14 mouse cellular contexts compared by ENCODE assay signal in the genomic region with DNA sequence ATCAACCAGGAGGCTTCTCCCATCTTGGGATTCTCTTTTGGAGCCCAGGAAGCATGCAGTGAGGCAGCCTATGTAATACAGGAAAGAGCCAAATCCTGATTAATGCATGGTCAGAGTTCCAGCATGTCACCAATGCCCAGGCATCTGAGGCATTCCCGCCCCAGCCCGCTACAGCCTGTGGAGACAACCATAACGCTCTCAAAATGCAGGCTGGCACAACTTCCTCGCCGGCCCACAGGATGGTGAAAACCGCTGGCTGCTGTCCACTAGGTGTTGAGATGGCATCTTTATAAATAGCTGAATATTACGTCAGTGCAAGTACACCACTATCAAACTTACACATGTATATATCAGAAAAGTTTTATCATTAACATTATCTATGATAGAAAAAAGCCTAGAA. TPM values are rescaled to one million over a fixed set of nuclear protein-coding genes. Genes with fewer than 3 reads are reported as not detected.
DNase-seq lines count a peak whose midpoint lies in the region; ATAC-seq and TF ChIP-seq lines count a peak whose summit lies in the region.
"Had no signal": no experiment of that assay in that cellular context is flagged by ENCODE, and none has a peak within 500 bp of the region (broad histone marks: within the 10 kb centered on the region; RNA-seq: fewer than 3 reads in every experiment).

No protein-coding gene starts in this region.

- no peak for TF ChIP-seq EP300 in liver, postnatal 0 days (IDR thresholded peaks at IDR 0.05; ENCODE audit: low read depth)

- DNase-seq in cerebellum, postnatal 10 days, result peak; percentile 19 to 42
- no peak for DNase-seq in cerebellum, adult 8-10 months
- peak; percentile 17 for DNase-seq in liver, embryonic 11.5 days (ENCODE audit: low spot score)
- DNase-seq in liver, postnatal 0 days, result no peak
- DNase-seq in urinary bladder, postnatal 10 days (ENCODE audit: low spot score), result no peak
- DNase-seq: cerebellum, postnatal 14 days; thymus, postnatal 14 days had no signal

- 37% methylated on average over 7 of the region's 7 CpGs for WGBS in heart, embryonic 16.5 days
- 75% methylated on average over 7 of the region's 7 CpGs for WGBS in heart, embryonic 11.5 days (ENCODE audit: insufficient replicate concordance)
- 82% methylated on average over 7 of the region's 7 CpGs for WGBS in liver, embryonic 11.5 days
- WGBS in liver, postnatal 0 days (ENCODE audit: insufficient replicate concordance), result 76% methylated on average over 7 of the region's 7 CpGs

- no peaks in the 10 kb centered on the region for H3K36me3 ChIP-seq in heart, embryonic 16.5 days (ENCODE audit: control insufficient read depth, insufficient read depth)
- no peaks in the 10 kb centered on the region for H3K36me3 ChIP-seq in heart, embryonic 11.5 days (ENCODE audit: control insufficient read depth, insufficient read depth, low read length)
- no peaks in the 10 kb centered on the region for H3K36me3 ChIP-seq in liver, embryonic 11.5 days (ENCODE audit: control insufficient read depth, insufficient read depth, low read length)
- H3K36me3 ChIP-seq in liver, postnatal 0 days (replicated peaks; ENCODE audit: insufficient read depth, low read length), result no peaks in the 10 kb centered on the region; the same call in 1 of the 2 replicates
- H3K36me3 ChIP-seq: hindbrain, embryonic 12.5 days; lung, embryonic 15.5 days; midbrain, embryonic 15.5 days had no signal

- no peak overlapping the region for H3K4me3 ChIP-seq in heart, embryonic 16.5 days (ENCODE audit: low read length)
- H3K4me3 ChIP-seq in heart, embryonic 11.5 days (ENCODE audit: low read depth, low read length), result no peak overlapping the region
- H3K4me3 ChIP-seq in liver, embryonic 11.5 days (ENCODE audit: low read depth, low read length), result no peak overlapping the region
- no peak overlapping the region for H3K4me3 ChIP-seq in liver, postnatal 0 days (ENCODE audit: low read depth, low read length)
- H3K4me3 ChIP-seq: hindbrain, embryonic 12.5 days; liver, embryonic 12.5 days; lung, embryonic 15.5 days; midbrain, embryonic 15.5 days had no signal

- TF ChIP-seq CTCF in liver, postnatal 0 days (IDR thresholded peaks at IDR 0.05; ENCODE audit: low read depth), result no peak

- H3K4me2 ChIP-seq in heart, embryonic 16.5 days (ENCODE audit: low read depth, low read length), result no peak overlapping the region
- H3K4me2 ChIP-seq in heart, embryonic 11.5 days, result no peak overlapping the region
- no peak overlapping the region for H3K4me2 ChIP-seq in liver, embryonic 11.5 days
- H3K4me2 ChIP-seq in liver, postnatal 0 days (ENCODE audit: low read depth, low read length), result no peak overlapping the region
- H3K4me2 ChIP-seq: hindbrain, embryonic 12.5 days; liver, embryonic 12.5 days; lung, embryonic 15.5 days; midbrain, embryonic 15.5 days had no signal

- no peak overlapping the region for H3K27ac ChIP-seq in heart, embryonic 16.5 days (ENCODE audit: low read length)
- no peak overlapping the region for H3K27ac ChIP-seq in heart, embryonic 11.5 days (ENCODE audit: low read depth, low read length)
- H3K27ac ChIP-seq in liver, embryonic 11.5 days (ENCODE audit: low read depth, low read length), result no peak overlapping the region
- H3K27ac ChIP-seq in liver, postnatal 0 days (ENCODE audit: low read depth), result no peak overlapping the region
- H3K27ac ChIP-seq: hindbrain, embryonic 12.5 days; liver, embryonic 12.5 days; lung, embryonic 15.5 days; midbrain, embryonic 15.5 days; stomach, postnatal 0 days had no signal

- peak; percentile 52; the same call in 1 of the 2 replicates for ATAC-seq in heart, embryonic 16.5 days (replicated peaks; ENCODE audit: extremely low read depth, insufficient read depth, low FRiP score)
- no peak for ATAC-seq in heart, embryonic 11.5 days (replicated peaks; ENCODE audit: insufficient number of reproducible peaks, low FRiP score, low TSS enrichment)
- ATAC-seq in liver, embryonic 11.5 days (replicated peaks; ENCODE audit: low FRiP score), result no peak
- ATAC-seq in liver, postnatal 0 days, result no peak
- ATAC-seq: liver, embryonic 12.5 days; midbrain, embryonic 15.5 days had no signal

- H3K9ac ChIP-seq in heart, embryonic 16.5 days (ENCODE audit: low read length), result peak overlapping the region; percentile 15; the same call in 1 of the 2 replicates
- H3K9ac ChIP-seq in heart, embryonic 11.5 days (ENCODE audit: low read depth, low read length), result no peak overlapping the region
- H3K9ac ChIP-seq in liver, embryonic 11.5 days (ENCODE audit: low read depth, low read length), result no peak overlapping the region
- no peak overlapping the region for H3K9ac ChIP-seq in liver, postnatal 0 days (replicated peaks)
- H3K9ac ChIP-seq: hindbrain, embryonic 12.5 days; liver, embryonic 12.5 days; lung, embryonic 15.5 days; midbrain, embryonic 15.5 days had no signal

- peaks cover 45% of the 10 kb centered on the region for H3K4me1 ChIP-seq in heart, embryonic 16.5 days (ENCODE audit: control insufficient read depth, insufficient read depth, low read length)
- peaks cover 42% of the 10 kb centered on the region for H3K4me1 ChIP-seq in heart, embryonic 11.5 days (ENCODE audit: control insufficient read depth, insufficient read depth, low read length)
- H3K4me1 ChIP-seq in liver, embryonic 11.5 days (replicated peaks; ENCODE audit: control insufficient read depth, insufficient read depth, low read length), result peaks cover 17% of the 10 kb centered on the region
- peaks cover 17% of the 10 kb centered on the region for H3K4me1 ChIP-seq in liver, postnatal 0 days (ENCODE audit: insufficient read depth)

- H3K27me3 ChIP-seq in heart, embryonic 16.5 days (ENCODE audit: control insufficient read depth, insufficient read depth, low read length), result no peaks in the 10 kb centered on the region
- no peaks in the 10 kb centered on the region for H3K27me3 ChIP-seq in heart, embryonic 11.5 days (ENCODE audit: control insufficient read depth, insufficient read depth, low read length)
- H3K27me3 ChIP-seq in liver, embryonic 11.5 days (replicated peaks; ENCODE audit: control insufficient read depth, insufficient read depth, low read length), result no peaks in the 10 kb centered on the region
- H3K27me3 ChIP-seq in liver, postnatal 0 days (ENCODE audit: insufficient read depth, low read length), result no peaks in the 10 kb centered on the region
- H3K27me3 ChIP-seq: hindbrain, embryonic 12.5 days; liver, embryonic 12.5 days; lung, embryonic 15.5 days; midbrain, embryonic 15.5 days had no signal

- no peaks in the 10 kb centered on the region for H3K9me3 ChIP-seq in heart, embryonic 16.5 days (replicated peaks; ENCODE audit: control insufficient read depth, low read length)
- no peaks in the 10 kb centered on the region for H3K9me3 ChIP-seq in heart, embryonic 11.5 days (replicated peaks; ENCODE audit: control insufficient read depth, low read length)
- no peaks in the 10 kb centered on the region for H3K9me3 ChIP-seq in liver, embryonic 11.5 days (ENCODE audit: control insufficient read depth, low read length)
- no peaks in the 10 kb centered on the region for H3K9me3 ChIP-seq in liver, postnatal 0 days (ENCODE audit: low read length)
- H3K9me3 ChIP-seq: hindbrain, embryonic 12.5 days; liver, embryonic 12.5 days; lung, embryonic 15.5 days; midbrain, embryonic 15.5 days had no signal

RNA-seq across cellular contexts. Expression of gene Stt3b, which starts 13.5 kb away (rescaled TPM):
- polyA plus RNA-seq in heart, embryonic 16.5 days (2015; fragmentation: Nextera tagmentation; extraction: Ambion mirVana), result 69.8 and 74.5 TPM in 2 replicates
- 84.7 and 102 TPM in 2 replicates for polyA plus RNA-seq in heart, embryonic 11.5 days (2014; fragmentation: Nextera tagmentation; extraction: Ambion mirVana)
- 113 and 130 TPM in 2 replicates for polyA plus RNA-seq in liver, embryonic 11.5 days (2014; fragmentation: Nextera tagmentation; extraction: Ambion mirVana)
- polyA plus RNA-seq in liver, postnatal 0 days (2015; fragmentation: Nextera tagmentation; extraction: Ambion mirVana), result 41.8 and 43.8 TPM in 2 replicates

Comparison
In these comparisons a context has a peak if more than half of its experiments do, and no peak if none do; other contexts are left out.
1. DNase-seq: peak in cerebellum, postnatal 10 days (2 of 2) and liver, embryonic 11.5 days (single experiment); none in cerebellum, adult 8-10 months (single experiment), liver, postnatal 0 days (single experiment) and urinary bladder, postnatal 10 days (single experiment).